Mouse (Mus musculus): ENCODE measurements around the gene Myt1.

DNA sequence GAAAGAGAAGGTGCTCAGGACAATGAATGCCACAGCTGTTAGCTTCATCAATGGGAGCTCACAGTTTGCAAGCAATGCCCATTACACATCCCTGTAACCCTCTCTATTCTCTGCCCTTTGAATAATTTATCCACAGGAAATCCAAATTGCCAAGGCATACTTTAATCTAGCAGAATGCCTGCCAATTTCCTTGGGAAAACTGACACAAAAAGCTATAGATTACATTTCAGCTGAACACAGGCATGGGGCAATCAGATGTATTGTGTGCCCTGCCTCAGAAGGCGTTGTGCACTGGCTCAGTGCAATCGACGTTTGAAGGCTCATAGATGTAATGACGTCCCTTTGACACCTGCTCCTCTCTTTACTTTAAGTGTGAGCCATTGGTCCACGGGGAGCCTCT lies 24.7 kb downstream of the Myt1 start:
- TF ChIP-seq CTCF (IDR thresholded peaks at IDR 0.05; ENCODE audit: low read depth) (no peak), EP300 (IDR thresholded peaks at IDR 0.05; ENCODE audit: low read depth) (no peak)

All from heart, postnatal 0 days (tissue).